Mouse (Mus musculus) liver, adult 2 months (tissue): ENCODE measurements around the gene Anxa2. TPM values are rescaled to one million over a fixed set of nuclear protein-coding genes. Genes with fewer than 3 reads are reported as not detected.
A peak's percentile ranks its signal among the peaks of the same experiment; 100 is the strongest.

Source experiments
- DNase-seq: peaks from one replicate; pipeline ENCODE4 v3.0.0-alpha.2; 2011; ENCODE audit warnings: low read depth, low spot score; ENCODE audit errors: extremely low read depth
- H3K27ac ChIP-seq: fragments of 200-500 bp; replicated peaks from 2 replicates; pipeline ENCODE4 v1.5.1; 2012; ENCODE audit warnings: low read depth, mild to moderate bottlenecking, control low read depth, inconsistent platforms, low read length; ENCODE audit not compliant: insufficient read depth
- H3K27me3 ChIP-seq: fragments of 200-500 bp; 2 replicates; pipeline ENCODE4 v1.6.1; 2012; ENCODE audit warnings: mild to moderate bottlenecking, moderate library complexity, low read length, inconsistent platforms; ENCODE audit not compliant: control insufficient read depth, insufficient read depth
- H3K36me3 ChIP-seq: fragments of 200-500 bp; 2 replicates; pipeline ENCODE4 v1.6.1; 2012; ENCODE audit warnings: low read length, inconsistent platforms; ENCODE audit not compliant: control insufficient read depth, insufficient read depth
- H3K4me1 ChIP-seq: fragments of 200-500 bp; 2 replicates; pipeline ENCODE4 v1.6.1; 2011; ENCODE audit warnings: low read length; ENCODE audit not compliant: control insufficient read depth, insufficient read depth
- H3K4me3 ChIP-seq: fragments of 200-500 bp; 2 replicates; pipeline ENCODE4 v1.5.1; 2011; ENCODE audit warnings: low read depth, mild to moderate bottlenecking, control low read depth, low read length, moderate library complexity; ENCODE audit not compliant: insufficient read depth
- H3K79me2 ChIP-seq: fragments of 200-500 bp; 2 replicates; pipeline ENCODE4 v1.6.1; 2012; ENCODE audit warnings: inconsistent platforms, mild to moderate bottlenecking, low read length, moderate library complexity; ENCODE audit not compliant: control insufficient read depth, insufficient read depth
- H3K9ac ChIP-seq: fragments of 200-500 bp; 2 replicates; pipeline ENCODE4 v1.6.1; 2012; ENCODE audit warnings: low read depth, mild to moderate bottlenecking, control low read depth, inconsistent platforms, low read length
- CTCF ChIP-seq: fragments of 200-500 bp; IDR thresholded peaks from 2 replicates; pipeline ENCODE4 v1.5.1; 2011; ENCODE audit warnings: low read depth, low read length, control low read depth
- POLR2A ChIP-seq: fragments of 200-500 bp; IDR thresholded peaks from 2 replicates; pipeline ENCODE4 v1.6.1; 2011; ENCODE audit warnings: low read length, control low read depth; ENCODE audit not compliant: insufficient read depth; ENCODE audit errors: extremely low read depth
- WGBS: fragments of 180-500 bp; shearing (Covaris S2); methylation state at CpG from one replicate; pipeline ENCODE4 v1.1.7; 2018; 5-methylcytosine and 5-hydroxymethylcytosine counted together
- polyA plus RNA-seq: library from polyadenylated mRNA; depleted of rRNA; stranded (reverse); fragments of >200 nt; gene quantifications from 2 replicates; pipeline ENCODE4 v1.2.3, GENCODE M21; 2012; rRNA removed
- total RNA-seq: library from RNA; depleted of rRNA; stranded (reverse); fragments of >200 nt; gene quantifications from 2 replicates; pipeline ENCODE4 v1.2.3, GENCODE M21; 2014; rRNA removed

Gene Anxa2
- total RNA-seq, result 14.0 and 16.1 TPM in 2 replicates
- polyA plus RNA-seq, result 13.0 and 13.5 TPM in 2 replicates

GRCm38 (mm10) chr9:69453066-69453900 lies at the start of gene Anxa2:
TSS of gene Anxa2 (plus strand) at chr9:69453620.
- peak; percentile 69 for DNase-seq
- Histone ChIP-seq H3K79me2 (no peaks in the 10 kb centered on the region), H3K27me3 (no peaks in the 10 kb centered on the region), H3K27ac (peak within 1 kb of the TSS; percentile 27), H3K4me1 (peaks cover 5% of the 10 kb centered on the region; the same call in 1 of the 2 replicates), H3K36me3 (no peaks in the 10 kb centered on the region), H3K4me3 (peak within 1 kb of the TSS; percentile 67), H3K9ac (peak within 1 kb of the TSS; percentile 68)
- WGBS, result 6% methylated on average over 37 of the region's 37 CpGs
- no peak for TF ChIP-seq POLR2A
- no peak for TF ChIP-seq CTCF

GRCm38 (mm10) chr9:69404671-69405070 lies 48.7 kb upstream of the Anxa2 start:
- no peak overlapping the region for H3K9ac ChIP-seq
- no peak for DNase-seq
- H3K79me2 ChIP-seq, result no peaks in the 10 kb centered on the region
- TF ChIP-seq POLR2A (no peak), CTCF (no peak)
- no peak overlapping the region for H3K27ac ChIP-seq
- no peaks in the 10 kb centered on the region for H3K4me1 ChIP-seq
- no peak overlapping the region for H3K4me3 ChIP-seq
- no peaks in the 10 kb centered on the region for H3K27me3 ChIP-seq
- 92% methylated on average over 6 of the region's 6 CpGs for WGBS
- peaks cover 15% of the 10 kb centered on the region for H3K36me3 ChIP-seq

GRCm38 (mm10) chr9:69419476-69419875 lies 33.9 kb upstream of the Anxa2 start:
- no peak for DNase-seq
- Histone ChIP-seq H3K9ac (no peak overlapping the region), H3K36me3 (peaks cover 62% of the 10 kb centered on the region), H3K79me2 (no peaks in the 10 kb centered on the region), H3K4me3 (no peak overlapping the region), H3K4me1 (no peaks in the 10 kb centered on the region), H3K27me3 (no peaks in the 10 kb centered on the region), H3K27ac (no peak overlapping the region)
- WGBS, result 98% methylated on average over 1 of the region's 1 CpGs
- peak; percentile 9; the same call in 1 of the 2 replicates for TF ChIP-seq CTCF
- TF ChIP-seq POLR2A, result no peak

- no peak for DNase-seq
- no peak for TF ChIP-seq CTCF
- no peak for TF ChIP-seq POLR2A
- Histone ChIP-seq H3K4me3 (no peak overlapping the region), H3K27me3 (no peaks in the 10 kb centered on the region), H3K9ac (no peak overlapping the region), H3K36me3 (peaks cover 46% of the 10 kb centered on the region), H3K79me2 (no peaks in the 10 kb centered on the region), H3K4me1 (no peaks in the 10 kb centered on the region), H3K27ac (no peak overlapping the region)
- 92% methylated on average over 3 of the region's 3 CpGs for WGBS
Observed at GRCm38 (mm10) chr9:69430531-69430930, 22.9 kb upstream of the Anxa2 start.

- Histone ChIP-seq H3K4me3 (no peak overlapping the region), H3K36me3 (peaks cover 36% of the 10 kb centered on the region), H3K9ac (no peak overlapping the region), H3K79me2 (no peaks in the 10 kb centered on the region), H3K27me3 (no peaks in the 10 kb centered on the region), H3K27ac (no peak overlapping the region), H3K4me1 (no peaks in the 10 kb centered on the region)
- TF ChIP-seq CTCF (no peak), POLR2A (no peak)
- DNase-seq, result no peak
- WGBS, result 94% methylated on average over 6 of the region's 6 CpGs
Observed at GRCm38 (mm10) chr9:69431863-69432555, 21.4 kb upstream of the Anxa2 start.
